Mouse (Mus musculus) liver, postnatal 0 days (tissue): ENCODE measurements around the gene Dennd2a. TPM values are rescaled to one million over a fixed set of nuclear protein-coding genes. Genes with fewer than 3 reads are reported as not detected.

Experiments
- ATAC-seq: fragments of 200-750 bp; cut with Nextera tagmentation; 2 replicates; pipeline ENCODE4 v1.8.0; 2017; ENCODE audit warnings: mild to moderate bottlenecking, moderate library complexity
- DNase-seq: peaks from one replicate; pipeline ENCODE4 v3.0.0-alpha.2; 2016
- H3K27ac ChIP-seq: fragments of 300-500 bp; sonication (generic); 2 replicates; pipeline ENCODE4 v1.5.1; 2014; ENCODE audit warnings: antibody characterized with exemption, moderate library complexity, mild to moderate bottlenecking, low read depth
- H3K27me3 ChIP-seq: fragments of 300-500 bp; sonication (generic); 2 replicates; pipeline ENCODE4 v1.6.1; 2014; ENCODE audit warnings: low read length, control low read depth, mixed read lengths; ENCODE audit not compliant: insufficient read depth
- H3K36me3 ChIP-seq: fragments of 300-500 bp; sonication (generic); replicated peaks from 2 replicates; pipeline ENCODE4 v1.6.1; 2014; ENCODE audit warnings: mild to moderate bottlenecking, control low read depth, low read length, moderate library complexity, mixed read lengths; ENCODE audit not compliant: insufficient read depth
- H3K4me1 ChIP-seq: fragments of 300-500 bp; sonication (generic); 2 replicates; pipeline ENCODE4 v1.6.1; 2014; ENCODE audit warnings: antibody characterized with exemption, mild to moderate bottlenecking, control low read depth; ENCODE audit not compliant: insufficient read depth
- H3K4me2 ChIP-seq: fragments of 300-500 bp; sonication (generic); 2 replicates; pipeline ENCODE4 v1.6.1; 2014; ENCODE audit warnings: low read depth, mild to moderate bottlenecking, low read length, moderate library complexity, mixed read lengths
- H3K4me3 ChIP-seq: fragments of 300-500 bp; sonication (generic); 2 replicates; pipeline ENCODE4 v1.5.1; 2014; ENCODE audit warnings: low read depth, low read length
- H3K9ac ChIP-seq: fragments of 300-500 bp; sonication (generic); replicated peaks from 2 replicates; pipeline ENCODE4 v1.6.1; 2014; ENCODE audit warnings: mild to moderate bottlenecking, moderate library complexity
- H3K9me3 ChIP-seq: fragments of 300-500 bp; sonication (generic); 2 replicates; pipeline ENCODE4 v1.6.1; 2016; ENCODE audit warnings: mild to moderate bottlenecking, control low read depth, low read length, mixed read lengths
- CTCF ChIP-seq: sonication (generic); IDR thresholded peaks from 2 replicates; pipeline ENCODE4 v1.5.1; 2016; ENCODE audit warnings: antibody characterized with exemption, low read depth
- EP300 ChIP-seq: IDR thresholded peaks from 2 replicates; pipeline ENCODE4 v1.6.1; 2016; ENCODE audit warnings: antibody characterized with exemption, low read depth, mild to moderate bottlenecking
- WGBS: fragments of 180-500 bp; shearing (Covaris S2); extraction: QIAGEN DNeasy Blood & Tissue Kit; methylation state at CpG from one replicate; pipeline ENCODE4 v1.1.7; 2014; ENCODE audit not compliant: insufficient replicate concordance; 5-methylcytosine and 5-hydroxymethylcytosine counted together
- polyA plus RNA-seq: library from polyadenylated mRNA; unstranded; fragments of >200 nt; fragmentation: Nextera tagmentation; extraction: Ambion mirVana; gene quantifications from 2 replicates; pipeline ENCODE4 v1.2.1, GENCODE M21; 2015

Dennd2a gene
- polyA plus RNA-seq, 1 experiment from 2014 or later = 1.6 TPM

GRCm38 (mm10) chr6:39497165-39497564 is 60.5 kb downstream of the Dennd2a start:
- no peak for TF ChIP-seq EP300
- TF ChIP-seq CTCF = no peak
- Histone ChIP-seq H3K4me3 (no peak overlapping the region), H3K27me3 (no peaks in the 10 kb centered on the region), H3K4me1 (no peaks in the 10 kb centered on the region), H3K9me3 (no peaks in the 10 kb centered on the region), H3K9ac (no peak overlapping the region), H3K27ac (no peak overlapping the region), H3K36me3 (no peaks in the 10 kb centered on the region), H3K4me2 (no peak overlapping the region)
- DNase-seq = no peak
- ATAC-seq = no peak
- 84% methylated on average over 4 of the region's 4 CpGs for WGBS

GRCm38 (mm10) chr6:39493129-39493714 is 64.4 kb downstream of the Dennd2a start:
- DNase-seq = peak; percentile 27
- Histone ChIP-seq H3K36me3 (no peaks in the 10 kb centered on the region), H3K9ac (no peak overlapping the region), H3K4me2 (no peak overlapping the region), H3K4me1 (no peaks in the 10 kb centered on the region), H3K27ac (no peak overlapping the region), H3K27me3 (no peaks in the 10 kb centered on the region), H3K9me3 (no peaks in the 10 kb centered on the region), H3K4me3 (no peak overlapping the region)
- TF ChIP-seq CTCF (no peak), EP300 (no peak)
- 62% methylated on average over 12 of the region's 12 CpGs for WGBS
- peak; percentile 56 for ATAC-seq

GRCm38 (mm10) chr6:39492161-39492560 is 65.5 kb downstream of the Dennd2a start:
- DNase-seq (no peak), ATAC-seq (no peak)
- H3K9ac ChIP-seq = no peak overlapping the region
- WGBS = 78% methylated on average over 4 of the region's 4 CpGs
- H3K27ac ChIP-seq = no peak overlapping the region
- TF ChIP-seq EP300 (no peak), CTCF (no peak)
- no peaks in the 10 kb centered on the region for H3K36me3 ChIP-seq
- no peaks in the 10 kb centered on the region for H3K9me3 ChIP-seq
- H3K4me2 ChIP-seq = no peak overlapping the region
- H3K27me3 ChIP-seq = no peaks in the 10 kb centered on the region
- H3K4me1 ChIP-seq = no peaks in the 10 kb centered on the region
- no peak overlapping the region for H3K4me3 ChIP-seq

- H3K4me1 ChIP-seq = no peaks in the 10 kb centered on the region
- no peak overlapping the region for H3K9ac ChIP-seq
- no peak for ATAC-seq
- H3K27me3 ChIP-seq = no peaks in the 10 kb centered on the region
- no peaks in the 10 kb centered on the region for H3K9me3 ChIP-seq
- DNase-seq = no peak
- 78% methylated on average over 5 of the region's 5 CpGs for WGBS
- no peak overlapping the region for H3K4me2 ChIP-seq
- TF ChIP-seq EP300 (no peak), CTCF (no peak)
- H3K4me3 ChIP-seq = no peak overlapping the region
- H3K36me3 ChIP-seq = no peaks in the 10 kb centered on the region
- no peak overlapping the region for H3K27ac ChIP-seq
These were observed 66.5 kb downstream of the Dennd2a start for GRCm38 (mm10) chr6:39491203-39491602.

GRCm38 (mm10) chr6:39488292-39488691 is 69.4 kb downstream of the Dennd2a start:
- H3K4me3 ChIP-seq = no peak overlapping the region
- no peak overlapping the region for H3K27ac ChIP-seq
- no peak overlapping the region for H3K9ac ChIP-seq
- no peaks in the 10 kb centered on the region for H3K4me1 ChIP-seq
- no peak for ATAC-seq
- TF ChIP-seq EP300 (no peak), CTCF (no peak)
- no peak for DNase-seq
- H3K27me3 ChIP-seq = no peaks in the 10 kb centered on the region
- H3K9me3 ChIP-seq = no peaks in the 10 kb centered on the region
- WGBS = 88% methylated on average over 8 of the region's 8 CpGs
- H3K4me2 ChIP-seq = no peak overlapping the region
- no peaks in the 10 kb centered on the region for H3K36me3 ChIP-seq

- DNase-seq (no peak), ATAC-seq (no peak)
- no peak overlapping the region for H3K27ac ChIP-seq
- peak; percentile 29; the same call in 1 of the 2 replicates for TF ChIP-seq CTCF
- TF ChIP-seq EP300 = no peak
- H3K4me2 ChIP-seq = no peak overlapping the region
- H3K27me3 ChIP-seq = no peaks in the 10 kb centered on the region
- no peaks in the 10 kb centered on the region for H3K4me1 ChIP-seq
- H3K4me3 ChIP-seq = no peak overlapping the region
- H3K9me3 ChIP-seq = no peaks in the 10 kb centered on the region
- H3K36me3 ChIP-seq = no peaks in the 10 kb centered on the region
- no peak overlapping the region for H3K9ac ChIP-seq
- WGBS = 89% methylated on average over 4 of the region's 4 CpGs
These were observed 74.0 kb downstream of the Dennd2a start for GRCm38 (mm10) chr6:39483656-39484055.

GRCm38 (mm10) chr6:39478509-39479150 is 79.0 kb downstream of the Dennd2a start:
- Histone ChIP-seq H3K36me3 (no peaks in the 10 kb centered on the region), H3K4me2 (no peak overlapping the region), H3K9ac (no peak overlapping the region), H3K27ac (no peak overlapping the region), H3K9me3 (no peaks in the 10 kb centered on the region), H3K27me3 (no peaks in the 10 kb centered on the region), H3K4me3 (no peak overlapping the region), H3K4me1 (no peaks in the 10 kb centered on the region)
- TF ChIP-seq CTCF (no peak), EP300 (no peak)
- 43% methylated on average over 8 of the region's 8 CpGs for WGBS
- no peak for ATAC-seq
- DNase-seq = no peak
